Mouse (Mus musculus): Measurements from ENCODE around the gene Nfe2l2.

DNA sequence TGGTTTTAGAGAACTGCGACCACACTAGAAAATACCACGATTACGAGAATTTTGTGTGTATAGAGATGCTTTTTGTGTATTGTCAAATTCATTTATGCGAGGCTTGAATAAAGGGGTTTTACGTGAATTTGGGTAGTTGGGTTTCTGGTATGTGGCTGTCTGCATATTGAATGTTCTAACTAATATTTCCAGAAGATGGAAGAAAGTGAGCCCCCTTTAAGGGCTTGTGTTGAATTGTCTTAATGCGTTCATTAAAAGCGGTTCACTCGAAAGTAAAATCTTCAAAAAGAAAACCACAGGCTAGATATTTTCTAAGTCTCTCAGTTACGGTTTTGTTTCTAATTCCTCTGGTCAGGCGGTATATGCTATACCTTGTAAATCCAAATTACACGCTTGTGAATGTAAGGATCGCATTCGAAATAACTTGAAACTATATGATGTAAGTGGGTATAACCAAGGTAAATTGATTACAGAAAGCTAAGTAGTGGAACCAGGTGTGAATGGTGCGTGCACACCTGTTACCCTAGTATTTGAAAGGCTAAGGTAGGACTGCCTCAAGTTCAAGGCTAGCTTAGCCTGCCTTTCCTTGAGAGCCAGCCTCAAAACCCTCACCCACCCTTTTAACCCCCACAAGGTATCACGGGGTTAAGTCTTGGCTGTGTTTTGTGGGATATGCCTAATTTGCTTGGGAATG is 44.0 kb downstream of the Nfe2l2 start:
- TF ChIP-seq POLR2A (IDR thresholded peaks at IDR 0.05; ENCODE audit: control insufficient read depth, extremely low read depth, insufficient read depth, low read length, poor library complexity) (no peak), CTCF (IDR thresholded peaks at IDR 0.05; ENCODE audit: borderline replicate concordance, control insufficient read depth, extremely low read depth, insufficient read depth, low read length, poor library complexity) (no peak)

Data from thymus, adult 2 months (tissue).